Mouse (Mus musculus) CD4-positive, CD25-positive, alpha-beta regulatory T cell, adult 4 months (primary cell): ENCODE measurements around the gene Osbpl6. TPM values are rescaled to one million over a fixed set of nuclear protein-coding genes. Genes with fewer than 3 reads are reported as not detected.
A peak's percentile ranks its signal among the peaks of the same experiment; 100 is the strongest.
"Not testable (repeated sequence)": the region's sequence is repeated elsewhere in the genome, so short reads cannot be mapped to it uniquely, and the experiment has no call there.

Source experiments
- ATAC-seq: one replicate; pipeline ENCODE4 v1.8.0; 2017
- polyA plus RNA-seq, 2 experiments: library from polyadenylated mRNA; unstranded; fragments of 100-300 nt; shearing (Covaris generic); gene quantifications; one replicate each; pipeline ENCODE4 v1.2.1; 2017

Osbpl6 gene
- polyA plus RNA-seq, 2 experiments from 2014 or later = 0.24 to 0.27 TPM

DNA sequence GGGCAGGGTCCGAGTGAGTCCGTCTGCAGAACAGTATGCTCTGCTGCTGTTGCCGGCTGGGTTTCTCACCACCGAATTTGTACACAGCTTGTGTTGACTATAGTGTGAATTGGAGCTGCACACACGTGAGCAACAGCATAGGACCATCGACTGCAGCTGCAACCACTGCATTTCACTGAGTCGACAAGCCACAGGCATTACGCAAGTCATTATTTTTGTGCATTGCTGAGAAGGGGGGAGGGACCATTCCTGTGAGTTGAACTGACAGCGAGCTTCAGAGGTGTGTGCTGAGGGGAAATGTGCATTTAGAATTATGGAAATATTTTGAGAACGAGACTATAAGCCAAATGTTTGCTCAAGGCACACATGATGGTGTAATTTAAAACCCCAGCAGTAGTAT is 165.2 kb downstream of the Osbpl6 start:
- no peak for ATAC-seq

DNA sequence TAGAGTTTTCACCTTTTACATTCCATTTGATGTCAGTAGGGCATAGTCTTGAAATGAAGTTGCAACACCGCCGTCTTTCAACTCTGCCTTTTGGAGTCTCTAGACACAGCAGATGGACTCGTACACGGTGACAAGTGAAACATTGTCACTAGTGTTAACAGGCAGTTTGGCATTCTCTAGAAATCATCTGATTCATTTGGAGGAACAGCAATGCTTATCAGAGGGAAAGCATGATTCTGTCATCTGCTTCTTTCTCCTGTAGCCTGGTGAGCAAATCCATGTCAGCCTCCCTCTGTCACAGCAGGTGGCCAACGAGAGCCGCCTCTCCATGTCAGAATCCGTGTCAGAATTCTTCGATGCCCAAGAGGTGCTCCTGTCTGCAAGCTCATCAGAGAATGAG is 172.6 kb downstream of the Osbpl6 start:
- ATAC-seq = no peak

DNA sequence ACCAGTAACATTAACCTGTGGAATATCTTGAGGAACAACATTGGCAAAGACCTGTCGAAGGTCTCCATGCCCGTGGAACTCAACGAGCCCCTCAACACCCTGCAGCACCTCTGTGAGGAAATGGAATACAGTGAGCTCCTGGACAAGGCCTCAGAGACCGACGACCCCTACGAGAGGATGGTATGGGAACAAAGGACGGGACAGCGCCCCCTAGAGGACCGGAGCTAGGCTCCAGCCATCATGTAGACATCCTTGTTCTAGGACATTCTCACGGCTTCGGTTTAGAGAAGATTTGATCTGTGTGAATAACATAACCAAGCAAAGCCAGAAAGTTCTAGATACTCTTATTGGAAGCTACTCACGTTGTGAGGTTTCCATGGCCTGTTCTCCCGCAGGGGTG is 178.8 kb downstream of the Osbpl6 start:
- ATAC-seq = no peak

DNA sequence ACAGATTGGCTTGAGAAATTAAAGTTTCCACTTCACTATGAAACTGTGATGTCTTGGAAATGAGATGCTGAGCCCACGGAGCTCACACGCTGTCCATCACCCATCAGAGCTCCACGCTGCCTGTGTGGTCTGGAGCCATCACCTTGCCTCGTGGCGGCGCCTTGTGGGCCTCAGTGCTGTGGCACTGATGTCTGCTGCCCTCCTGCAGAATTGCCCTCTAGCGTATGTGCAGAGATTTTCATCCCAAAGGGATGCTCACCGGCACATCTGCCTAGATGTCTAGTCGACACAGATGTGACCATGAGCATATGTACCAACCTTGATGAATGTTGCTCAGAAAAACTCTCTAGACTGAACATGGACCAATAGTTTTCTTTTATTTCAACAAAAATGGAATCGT is 180.6 kb downstream of the Osbpl6 start:
- ATAC-seq = no peak

DNA sequence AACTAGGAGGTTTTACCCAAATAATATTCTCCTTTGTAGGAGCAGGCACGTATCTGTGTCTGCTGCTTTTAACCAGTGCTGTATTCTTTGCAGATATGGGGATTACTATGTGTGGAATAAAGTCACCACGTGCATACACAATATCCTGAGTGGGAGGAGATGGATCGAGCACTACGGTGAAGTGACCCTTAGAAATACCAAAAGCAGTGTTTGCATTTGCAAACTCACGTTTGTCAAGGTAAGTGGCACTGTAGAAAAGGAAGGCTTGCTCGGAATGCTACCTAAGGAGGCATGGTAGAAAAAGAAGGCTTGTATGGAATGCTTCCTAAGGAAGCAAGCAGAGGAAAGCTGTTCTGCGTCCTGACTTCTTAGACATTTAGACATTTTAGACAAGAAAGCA is 183.9 kb downstream of the Osbpl6 start:
- ATAC-seq = no peak

DNA sequence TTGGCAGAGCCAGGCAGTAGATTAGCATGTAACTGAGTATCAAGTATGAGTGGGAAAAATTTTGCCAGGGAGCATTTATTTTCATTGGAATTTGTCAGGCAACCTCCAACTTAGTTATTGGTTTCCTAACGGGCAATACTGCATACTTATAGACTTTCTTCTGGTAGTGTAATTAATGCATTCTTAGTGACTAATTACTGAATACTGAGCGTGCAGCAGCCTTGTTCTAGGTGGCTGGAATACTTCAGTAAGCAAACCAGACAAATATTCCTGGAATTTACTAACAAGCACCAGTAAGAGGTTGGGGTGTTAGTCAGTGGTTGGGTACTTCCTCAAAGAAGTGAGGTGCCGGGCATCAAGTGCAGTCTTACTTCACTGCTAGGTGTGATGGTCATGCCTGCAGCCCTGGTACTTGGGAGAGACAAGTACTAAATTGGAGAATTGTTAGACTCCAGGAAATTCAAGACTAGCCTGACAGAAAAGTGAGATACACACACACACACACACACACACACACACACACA is 186.2 kb downstream of the Osbpl6 start:
- no peak for ATAC-seq

DNA sequence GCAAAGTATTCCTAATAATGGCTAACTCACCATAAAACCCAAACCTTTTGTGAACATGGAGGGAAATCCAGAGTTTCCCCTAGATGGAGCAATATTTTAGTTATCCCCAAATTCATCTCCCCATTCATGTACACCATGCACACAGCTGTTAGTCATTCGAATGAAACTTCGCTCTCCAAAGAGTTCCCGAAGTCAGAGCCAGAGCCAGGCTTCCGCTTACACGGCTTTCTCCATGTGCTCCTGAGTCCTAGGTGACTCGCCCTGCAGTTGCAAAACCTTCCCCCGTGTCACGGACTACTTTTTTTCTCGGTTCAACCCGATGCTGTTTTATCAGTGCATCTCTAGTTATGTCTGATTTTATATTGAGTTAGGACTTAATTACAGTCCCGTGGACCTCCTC is 191.2 kb downstream of the Osbpl6 start:
- ATAC-seq = no peak

DNA sequence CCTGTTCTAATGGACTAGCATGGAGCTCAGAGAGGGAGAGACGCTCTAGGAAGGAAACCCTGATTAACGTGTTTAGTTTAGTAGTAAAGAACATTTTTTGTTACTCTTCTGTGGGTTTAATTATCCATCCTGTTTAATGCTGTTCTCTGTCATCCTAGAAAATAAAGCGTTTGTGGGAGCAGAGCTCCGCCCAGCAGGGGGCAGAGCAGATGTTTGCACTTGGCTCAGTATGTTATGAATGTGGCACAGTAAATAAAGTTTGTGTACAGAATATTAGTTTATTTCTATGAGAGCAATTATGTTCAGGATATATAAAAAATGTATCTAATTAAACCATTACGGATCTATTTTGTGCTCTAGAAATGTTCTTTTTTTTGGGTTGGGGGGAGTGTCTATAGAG is 192.9 kb downstream of the Osbpl6 start:
- no peak for ATAC-seq

DNA sequence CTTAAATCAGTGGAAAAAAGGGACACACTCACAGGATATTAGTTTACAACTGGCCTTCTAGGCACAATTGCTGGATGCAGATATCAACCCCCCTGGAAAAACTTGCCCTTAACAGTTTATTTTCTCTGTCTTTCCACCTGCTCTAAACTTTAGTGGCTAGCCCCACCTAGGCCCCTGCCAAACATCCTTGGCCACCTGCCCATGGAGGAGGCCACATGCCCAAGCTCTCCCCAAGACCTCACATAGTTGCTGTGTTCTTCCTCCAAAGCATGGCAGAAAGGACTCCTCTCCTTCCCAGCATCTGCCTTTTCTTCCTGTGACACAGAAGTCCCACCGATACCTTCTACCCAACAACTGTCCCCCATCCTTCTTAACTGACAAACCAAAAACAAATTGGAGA is 195.9 kb downstream of the Osbpl6 start:
- ATAC-seq = no peak

DNA sequence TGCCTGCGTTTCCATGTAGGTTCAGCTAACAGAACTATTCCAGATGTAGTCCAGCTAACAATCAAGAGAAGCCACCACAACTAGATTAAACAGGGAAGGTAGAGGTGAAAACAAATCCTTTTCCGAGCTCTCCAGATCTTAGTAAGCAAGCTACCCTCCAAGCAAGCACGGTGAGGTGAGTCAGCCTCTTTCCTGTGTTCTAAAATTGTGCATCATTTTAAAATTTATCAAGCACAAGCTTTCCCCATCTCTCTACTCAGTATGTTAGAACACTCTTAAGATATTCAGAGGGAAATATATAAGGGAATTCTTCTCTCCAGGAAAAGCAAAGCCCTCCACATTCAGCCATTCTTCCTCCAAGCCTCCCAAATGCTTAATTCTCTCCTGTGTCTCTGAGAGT is 200.4 kb downstream of the Osbpl6 start:
- no peak for ATAC-seq

DNA sequence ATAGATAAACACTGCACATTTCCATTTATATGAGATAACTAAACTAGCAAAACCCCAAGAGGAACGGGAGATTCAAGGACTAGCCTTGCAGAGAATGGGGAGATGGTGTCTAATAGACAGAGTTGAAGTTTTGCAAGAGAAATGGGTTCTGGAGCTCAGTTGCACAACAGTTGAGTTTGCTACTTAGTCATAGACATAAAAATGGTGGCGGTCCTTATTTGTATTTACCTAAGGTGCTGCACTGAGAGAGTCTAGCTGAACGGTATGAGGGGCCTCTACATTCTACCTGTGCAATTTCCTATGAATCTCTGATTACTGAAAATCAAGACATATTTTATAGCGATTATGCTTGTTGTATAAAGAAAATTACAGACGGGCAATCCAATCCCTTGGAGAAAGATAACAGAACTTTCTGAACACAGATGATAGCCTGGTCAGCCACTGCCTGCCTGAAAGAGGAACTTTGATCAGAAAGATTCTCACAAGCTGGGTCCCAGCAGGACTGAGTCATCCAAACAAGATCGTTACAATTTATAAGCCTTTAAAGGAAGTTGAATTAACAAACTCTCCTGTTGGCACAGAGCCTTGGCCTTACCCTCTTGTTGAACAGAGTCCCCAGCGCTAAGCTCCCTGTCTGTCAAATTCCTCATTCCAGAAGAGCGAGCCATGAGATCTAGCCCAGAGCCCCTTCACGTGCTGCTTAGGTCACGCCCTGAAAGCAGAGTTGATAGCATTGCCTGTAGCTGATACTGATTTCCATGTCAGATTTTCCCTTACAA is 204.2 kb downstream of the Osbpl6 start:
- no peak for ATAC-seq

DNA sequence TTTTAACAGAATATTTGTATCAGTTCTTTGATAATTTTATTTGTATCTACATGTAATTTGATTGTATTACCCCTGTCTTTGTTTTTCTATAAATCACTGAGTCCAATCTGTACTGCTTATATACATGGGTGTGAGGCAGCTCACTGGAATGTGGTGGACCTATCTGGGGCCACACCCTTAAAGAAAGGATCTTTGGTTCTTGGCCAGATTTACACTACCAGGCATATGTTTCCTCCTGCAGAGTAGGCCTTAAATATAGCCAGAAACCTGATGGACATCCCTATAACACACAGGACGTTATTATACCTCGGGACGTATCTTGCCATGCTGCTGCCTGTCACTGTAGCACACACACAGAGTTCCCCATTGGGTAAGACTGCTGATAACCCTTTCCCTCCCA is 205.7 kb downstream of the Osbpl6 start:
- ATAC-seq = no peak

DNA sequence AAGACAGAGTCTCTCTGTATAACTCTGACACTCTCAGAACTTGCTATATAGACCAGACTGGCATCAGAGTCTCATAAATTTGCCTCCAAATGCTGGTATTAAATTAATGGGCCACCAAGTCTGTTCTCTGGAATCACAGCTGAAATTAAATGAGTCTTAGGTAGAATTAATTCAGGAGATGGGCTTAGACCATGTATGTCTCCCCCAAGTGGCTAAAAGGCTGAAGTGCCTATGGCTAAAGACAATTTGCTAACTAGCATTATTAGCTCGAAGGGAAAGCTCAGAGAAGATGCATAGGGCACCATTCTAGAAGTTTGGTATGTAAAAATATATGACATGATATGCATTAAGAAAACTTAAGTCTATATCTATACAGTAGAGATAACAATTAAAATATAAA is 211.8 kb downstream of the Osbpl6 start:
- peak; percentile 47 for ATAC-seq

DNA sequence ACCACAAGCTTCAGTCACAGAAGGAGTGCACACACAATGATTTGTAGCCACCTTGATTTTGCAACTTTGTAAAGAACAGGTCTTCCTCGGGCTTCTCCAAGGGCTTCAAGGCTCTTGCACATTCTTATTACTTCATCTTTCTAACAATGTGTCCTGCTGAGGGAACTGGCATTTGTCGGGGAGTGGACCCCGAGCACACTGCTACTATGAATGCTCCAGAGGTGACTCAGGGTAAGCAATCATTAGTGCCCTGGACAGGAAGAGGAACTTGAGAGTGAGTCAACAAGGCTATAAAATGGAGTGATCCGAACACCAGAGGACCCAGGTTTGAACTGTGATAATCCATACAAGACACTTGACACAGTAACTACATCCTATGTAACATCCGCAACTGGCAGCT is 213.9 kb downstream of the Osbpl6 start:
- no peak for ATAC-seq

DNA sequence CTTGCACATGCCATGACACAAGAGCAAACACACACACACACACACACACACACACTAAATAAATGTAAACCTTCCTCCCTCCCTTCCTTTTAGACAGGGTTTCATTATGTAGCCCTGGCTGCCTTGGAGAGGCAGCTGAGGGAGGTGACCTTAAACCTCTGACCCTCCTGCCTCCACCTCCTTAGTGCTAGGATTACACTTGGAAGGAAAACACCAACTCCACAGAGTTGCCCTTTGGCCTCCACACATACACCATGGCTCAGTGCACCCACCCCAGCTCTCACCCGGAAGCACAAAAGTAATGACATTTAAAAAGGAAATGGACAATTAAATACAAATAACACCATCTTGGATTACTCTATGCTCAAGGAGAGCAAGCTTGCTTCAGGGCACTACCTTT is 215.4 kb downstream of the Osbpl6 start:
- no peak for ATAC-seq

DNA sequence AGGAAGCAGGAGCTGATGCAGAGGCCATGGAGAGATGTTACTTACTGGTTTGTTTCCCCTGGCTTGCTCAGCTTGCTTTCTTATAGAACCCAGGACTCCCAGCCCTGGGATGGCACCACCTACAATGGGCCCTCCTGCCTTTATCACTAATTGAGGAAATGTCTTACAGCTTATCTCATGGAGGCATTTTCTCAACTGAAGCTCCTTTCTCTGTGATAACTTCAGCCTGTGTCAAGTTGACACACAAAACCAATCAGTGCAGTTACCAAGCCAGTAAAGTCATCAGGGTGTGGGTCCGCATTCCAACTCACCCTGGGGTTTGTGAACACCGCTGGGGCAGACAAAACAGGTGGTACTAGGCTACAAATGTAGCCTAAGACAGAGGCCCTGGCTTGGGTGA is 216.0 kb downstream of the Osbpl6 start:
- ATAC-seq = not testable (repeated sequence)

DNA sequence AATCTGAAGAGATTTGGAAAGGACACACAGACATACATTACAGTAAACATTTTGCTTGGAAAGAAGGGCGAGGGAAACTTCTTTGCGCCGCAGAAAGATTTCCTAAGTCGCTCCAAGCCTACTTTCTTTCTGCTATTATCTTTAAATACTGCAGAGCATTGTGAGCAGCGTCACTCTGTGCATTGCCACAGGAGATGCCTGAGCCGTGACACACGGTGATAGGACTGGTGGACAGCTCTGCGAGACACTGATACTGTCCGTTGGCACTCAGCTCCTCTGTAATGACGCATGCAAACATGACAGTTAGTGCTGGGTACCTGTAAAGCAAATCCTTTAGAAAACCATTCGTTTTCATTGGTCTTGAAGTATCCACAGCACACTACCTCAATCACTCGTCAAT is 224.0 kb downstream of the Osbpl6 start:
- ATAC-seq = no peak

DNA sequence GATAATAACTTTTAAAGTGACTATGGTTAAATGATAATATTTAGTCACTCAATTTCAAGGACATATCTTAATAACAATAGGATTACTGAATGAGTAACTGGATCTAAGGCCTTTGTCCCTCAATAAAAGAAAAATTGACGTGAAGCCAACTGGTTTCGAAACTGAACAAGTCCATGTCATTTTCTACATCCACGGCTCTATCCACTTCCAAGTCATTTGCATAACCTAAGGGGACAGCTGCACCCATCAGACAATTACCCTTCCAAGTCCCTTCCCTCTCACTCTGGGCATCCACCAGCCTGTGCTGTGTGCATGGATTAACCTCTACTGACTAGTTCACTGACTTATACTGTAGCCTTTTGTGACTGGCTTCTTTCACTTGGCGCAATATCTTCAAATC is 225.3 kb downstream of the Osbpl6 start:
- ATAC-seq = no peak

DNA sequence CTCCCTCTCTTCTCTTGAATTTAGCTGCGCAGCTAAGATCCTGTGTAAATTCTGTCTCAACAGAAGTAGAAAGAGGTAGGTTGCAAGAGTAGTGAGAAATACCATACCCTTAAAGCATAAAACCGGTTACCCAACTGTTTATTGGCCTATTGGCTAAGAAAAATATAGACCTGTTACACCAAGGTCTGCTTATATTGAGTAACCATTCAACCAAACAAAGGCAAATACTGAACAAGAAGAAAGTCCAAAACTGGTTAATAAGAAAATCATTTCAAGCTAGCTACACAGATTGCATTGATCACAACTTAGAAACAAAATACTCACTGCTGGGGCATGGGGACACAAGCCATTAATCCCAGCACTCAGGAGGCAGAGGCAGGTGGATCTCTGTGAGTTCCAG is 233.3 kb downstream of the Osbpl6 start:
- no peak for ATAC-seq

DNA sequence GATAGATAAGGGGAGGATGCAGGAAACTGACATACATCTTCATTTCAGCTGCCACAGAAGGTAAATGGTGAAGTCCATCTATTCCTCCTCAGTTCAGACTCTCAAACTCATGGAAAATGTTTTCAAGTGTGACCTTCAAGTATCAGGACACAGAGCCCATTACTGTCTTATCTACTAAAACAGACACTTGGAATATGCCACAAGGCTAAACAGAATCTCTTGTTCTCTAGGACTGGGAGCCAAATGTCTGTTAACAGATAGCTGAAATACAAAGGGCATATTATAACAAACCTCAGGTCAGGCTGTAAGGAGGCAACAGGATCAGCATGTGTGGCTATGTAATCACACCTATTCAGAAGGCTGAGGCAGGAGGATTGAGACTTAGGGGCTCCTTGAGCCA is 237.5 kb downstream of the Osbpl6 start:
- no peak for ATAC-seq

DNA sequence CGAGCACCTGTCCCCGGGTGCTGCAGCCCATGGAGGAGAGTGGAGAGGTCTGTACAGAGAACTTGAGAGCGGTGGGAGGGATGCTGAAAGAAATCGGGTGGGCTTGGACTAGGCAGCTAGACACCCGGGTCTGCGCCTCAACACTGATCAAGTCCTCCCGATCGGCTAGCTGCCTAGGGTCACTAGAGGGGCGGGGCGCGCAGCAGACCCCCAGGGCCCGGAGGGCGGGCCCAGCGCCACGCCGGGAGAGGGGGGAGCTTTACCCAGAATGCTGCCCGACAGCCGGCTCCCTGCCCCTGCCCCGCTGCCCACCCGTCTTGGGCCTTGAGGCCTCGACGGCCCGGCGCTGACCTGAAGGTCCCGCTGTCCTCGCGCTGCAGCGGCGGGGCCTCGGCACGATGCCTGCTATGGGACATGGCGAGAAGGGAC is 241.1 kb downstream of the Osbpl6 start:
- ATAC-seq = peak; percentile 12

DNA sequence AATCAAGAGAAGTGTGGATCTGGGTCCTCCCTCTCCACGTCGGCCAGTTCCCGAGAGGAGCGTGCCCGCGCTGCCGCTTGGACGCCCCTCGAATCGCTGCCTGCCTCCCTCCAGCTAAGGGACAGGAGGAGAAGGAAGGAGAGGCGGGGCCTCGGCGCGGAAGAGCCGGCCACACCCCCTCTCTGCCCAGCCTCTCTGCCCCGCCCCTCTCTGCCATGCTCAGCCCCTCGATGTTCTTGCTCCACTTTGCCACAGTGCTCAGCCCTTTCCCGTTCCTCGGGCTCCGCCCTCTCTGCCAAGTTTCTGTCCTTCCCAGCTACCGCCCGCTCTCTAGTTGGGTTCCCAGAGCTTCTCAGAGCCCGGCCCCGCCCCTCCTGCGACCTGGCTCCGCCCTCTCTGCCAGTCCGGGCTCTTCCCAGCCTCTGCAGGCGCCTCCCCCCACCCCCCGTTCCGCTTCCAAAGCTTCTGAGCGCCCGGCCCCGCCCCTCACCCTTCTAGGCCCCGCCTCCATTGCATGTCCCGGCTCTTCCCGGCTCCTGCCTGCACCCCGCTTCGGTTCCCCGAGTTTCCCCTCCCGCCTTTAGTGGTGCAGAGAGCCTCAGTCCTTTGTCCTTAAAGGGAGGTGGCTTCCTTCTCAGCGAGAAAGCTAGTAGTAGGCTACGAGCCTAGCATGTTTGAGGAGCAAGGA is 241.7 kb downstream of the Osbpl6 start, which contains the start of the genes Prkra and Pjvk:
TSS of gene Prkra (minus strand) at position 133 of the 688 bp plus-strand sequence.
TSS of gene Pjvk (plus strand) at position 594 of the 688 bp plus-strand sequence.
- peak; percentile 95 for ATAC-seq

DNA sequence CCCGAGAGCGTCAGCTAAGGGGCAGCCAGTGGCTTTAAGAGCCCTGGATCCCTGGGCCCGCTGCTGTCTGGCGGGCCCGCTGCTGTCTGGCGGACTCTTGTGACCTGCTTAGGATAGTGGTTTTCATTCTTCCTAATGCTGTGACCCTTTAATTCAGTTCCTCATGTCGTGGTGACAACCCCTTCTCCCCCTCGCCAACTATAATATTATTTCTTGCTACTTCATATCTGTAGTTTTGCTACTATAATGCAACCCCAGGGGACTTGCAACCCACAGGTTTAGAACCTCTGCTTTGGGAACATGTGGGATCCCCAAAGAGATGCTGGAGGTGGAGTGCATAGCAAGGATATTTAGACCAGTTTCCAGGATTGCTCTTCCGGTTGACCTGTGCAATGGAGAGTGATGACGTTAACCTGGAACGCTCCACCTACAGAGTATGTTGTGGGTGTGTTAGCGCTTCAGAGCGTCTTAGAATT is 242.4 kb downstream of the Osbpl6 start:
- ATAC-seq = peak; percentile 1
